Mouse (Mus musculus) intestine, embryonic 15.5 days (tissue): ENCODE measurements around the gene Zfp780b. TPM values are rescaled to one million over a fixed set of nuclear protein-coding genes. Genes with fewer than 3 reads are reported as not detected.
"Not testable (repeated sequence)": the region's sequence is repeated elsewhere in the genome, so short reads cannot be mapped to it uniquely, and the experiment has no call there.

Source experiments
- ATAC-seq: fragments of 200-750 bp; cut with Nextera tagmentation; 2 replicates; pipeline ENCODE4 v1.8.0; 2017; ENCODE audit warnings: moderate TSS enrichment, moderate library complexity
- H3K27ac ChIP-seq: fragments of 300-500 bp; sonication (generic); 2 replicates; pipeline ENCODE4 v1.5.1; 2015; ENCODE audit warnings: mild to moderate bottlenecking, inconsistent platforms
- H3K27me3 ChIP-seq: fragments of 300-500 bp; sonication (generic); replicated peaks from 2 replicates; pipeline ENCODE4 v1.6.1; 2015; ENCODE audit warnings: inconsistent platforms
- H3K36me3 ChIP-seq: fragments of 300-500 bp; sonication (generic); 2 replicates; pipeline ENCODE4 v1.6.1; 2015; ENCODE audit warnings: inconsistent platforms
- H3K4me1 ChIP-seq: fragments of 300-500 bp; sonication (generic); replicated peaks from 2 replicates; pipeline ENCODE4 v1.6.1; 2015; ENCODE audit warnings: inconsistent platforms
- H3K4me2 ChIP-seq: fragments of 300-500 bp; sonication (generic); replicated peaks from 2 replicates; pipeline ENCODE4 v1.6.1; 2015; ENCODE audit warnings: mild to moderate bottlenecking, inconsistent platforms
- H3K4me3 ChIP-seq: fragments of 300-500 bp; sonication (generic); replicated peaks from 2 replicates; pipeline ENCODE4 v1.5.1; 2015; ENCODE audit warnings: inconsistent platforms
- H3K9ac ChIP-seq: fragments of 300-500 bp; sonication (generic); 2 replicates; pipeline ENCODE4 v1.6.1; 2015; ENCODE audit warnings: inconsistent platforms
- H3K9me3 ChIP-seq: fragments of 300-500 bp; sonication (generic); 2 replicates; pipeline ENCODE4 v1.6.1; 2016; ENCODE audit warnings: inconsistent platforms
- WGBS: fragments of 180-500 bp; shearing (Covaris S2); methylation state at CpG from one replicate; pipeline ENCODE4 v1.1.7; 2015; 5-methylcytosine and 5-hydroxymethylcytosine counted together
- polyA plus RNA-seq: library from polyadenylated mRNA; unstranded; fragments of >200 nt; fragmentation: Nextera tagmentation; extraction: Ambion mirVana; gene quantifications from 2 replicates; pipeline ENCODE4 v1.2.1, GENCODE M21; 2015

Zfp780b gene
- polyA plus RNA-seq, 1 experiment from 2014 or later, result 13.7 TPM

DNA sequence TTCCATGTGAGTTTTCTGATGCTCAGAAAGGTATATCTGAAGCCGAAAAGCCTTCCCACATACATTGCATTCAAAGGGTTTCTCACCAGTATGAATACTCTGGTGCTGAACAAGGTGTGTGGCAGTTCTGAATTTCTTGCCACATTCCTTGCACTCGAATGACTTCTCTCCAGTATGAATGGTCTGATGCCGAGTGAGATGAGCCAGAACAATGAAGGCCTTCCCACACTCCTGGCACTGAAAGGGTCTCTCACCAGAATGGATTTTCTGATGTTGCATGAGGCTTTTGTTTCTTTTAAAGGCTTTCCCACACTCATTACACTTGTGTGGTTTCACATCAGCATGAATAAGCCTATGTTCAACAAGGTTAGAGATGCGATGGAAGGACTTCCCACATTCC is 68.0 kb downstream of the Zfp780b start:
- 87% methylated on average over 4 of the region's 4 CpGs for WGBS
- H3K27ac ChIP-seq, H3K9ac ChIP-seq, H3K9me3 ChIP-seq, ATAC-seq, H3K4me1 ChIP-seq, H3K36me3 ChIP-seq, H3K4me2 ChIP-seq, H3K4me3 ChIP-seq, H3K27me3 ChIP-seq: not testable (repeated sequence)

Other genes with a start within 250 kb of the Zfp780b start
- gene Zfp60, start 247.8 kb downstream of the Zfp780b start, polyA plus RNA-seq, result 24.3 and 25.0 TPM in 2 replicates
- 1.6 and 1.8 TPM in 2 replicates for gene Zfp626, start 172.0 kb downstream of the Zfp780b start, polyA plus RNA-seq
- 5.9 and 6.4 TPM in 2 replicates for gene Zfp59, start 140.6 kb downstream of the Zfp780b start, polyA plus RNA-seq
- 3.4 and 3.9 TPM in 2 replicates for gene Zfp607a, start 121.6 kb downstream of the Zfp780b start, polyA plus RNA-seq
- gene Zfp974, start 49.7 kb downstream of the Zfp780b start, polyA plus RNA-seq, result 6.1 and 6.2 TPM in 2 replicates
- gene Zfp850, start 34.9 kb upstream of the Zfp780b start, polyA plus RNA-seq, result 2.8 and 3.6 TPM in 2 replicates
- 247 and 249 TPM in 2 replicates for gene Psmc4, start 70.9 kb upstream of the Zfp780b start, polyA plus RNA-seq
- gene Fcgbp, start 92.1 kb upstream of the Zfp780b start, polyA plus RNA-seq, result 99.5 and 129 TPM in 2 replicates
- 0.03 and 0.09 TPM in 2 replicates for gene 9530053A07Rik, start 150.3 kb upstream of the Zfp780b start, polyA plus RNA-seq
- 133 and 140 TPM in 2 replicates for gene Fbl, start 190.5 kb upstream of the Zfp780b start, polyA plus RNA-seq
- 6.3 and 7.3 TPM in 2 replicates for gene Dyrk1b, start 200.3 kb upstream of the Zfp780b start, polyA plus RNA-seq